Comparison of ENCODE assay signal across 9 mouse cellular contexts in genomic region chr7:64497438-64497837, GRCm38 (mm10). TPM values are rescaled to one million over a fixed set of nuclear protein-coding genes. Genes with fewer than 3 reads are reported as not detected.
DNase-seq lines count a peak whose midpoint lies in the region; ATAC-seq and TF ChIP-seq lines count a peak whose summit lies in the region.
"Had no signal": no experiment of that assay in that cellular context is flagged by ENCODE, and none has a peak within 500 bp of the region (broad histone marks: within the 10 kb centered on the region; RNA-seq: fewer than 3 reads in every experiment).

No protein-coding gene starts in this region.

- no peak for TF ChIP-seq POLR2A in small intestine, adult 2 months (IDR thresholded peaks at IDR 0.05; ENCODE audit: low read depth, low read length)

- peak; percentile 57 for DNase-seq in heart, adult 11 months
- DNase-seq in heart, adult 9 months (ENCODE audit: low spot score in 2 of 2): no peak
- DNase-seq in neural tube, embryonic 10.5 days (ENCODE audit: extremely low spot score, low spot score): peak; percentile 34
- peak; percentile 40 for DNase-seq in embryo, embryonic 11 days
- DNase-seq in adrenal gland, postnatal 25 days: no peak
- no peak for DNase-seq in heart, postnatal 36 days

- no peak overlapping the region for H3K27ac ChIP-seq in neural tube, embryonic 15.5 days (replicated peaks)
- H3K27ac ChIP-seq in small intestine, adult 2 months (ENCODE audit: insufficient read depth, low read depth, low read length): no peak overlapping the region
- H3K27ac ChIP-seq: heart, embryonic 13.5 days had no signal

- no peaks in the 10 kb centered on the region for H3K27me3 ChIP-seq in neural tube, embryonic 15.5 days (replicated peaks)
- peaks cover 8% of the 10 kb centered on the region for H3K27me3 ChIP-seq in small intestine, adult 2 months (ENCODE audit: control insufficient read depth, insufficient read depth, low read length)

- H3K4me1 ChIP-seq in neural tube, embryonic 15.5 days: peaks cover 7% of the 10 kb centered on the region; the same call in 1 of the 2 replicates
- H3K4me1 ChIP-seq in small intestine, adult 2 months (ENCODE audit: control insufficient read depth, insufficient read depth, insufficient read length, low read length): no peaks in the 10 kb centered on the region

- no peak overlapping the region for H3K9ac ChIP-seq in neural tube, embryonic 15.5 days (replicated peaks)
- H3K9ac ChIP-seq: heart, embryonic 13.5 days had no signal

- 34% methylated on average over 10 of the region's 10 CpGs for WGBS in neural tube, embryonic 15.5 days
- WGBS in small intestine, adult 2 months: 38% methylated on average over 10 of the region's 10 CpGs

- ATAC-seq in neural tube, embryonic 15.5 days (ENCODE audit: low FRiP score): no peak

- intact Hi-C loops in heart, postnatal 36 days (cut with DNase I): loop anchor here (5.0 kb wide), 1 partner anchor 35 kb away; no protein-coding TSS in a partner anchor

- no peak overlapping the region for H3K4me2 ChIP-seq in neural tube, embryonic 15.5 days
- H3K4me2 ChIP-seq: heart, embryonic 13.5 days had no signal

- no peaks in the 10 kb centered on the region for H3K36me3 ChIP-seq in neural tube, embryonic 15.5 days
- H3K36me3 ChIP-seq in small intestine, adult 2 months (ENCODE audit: control insufficient read depth, insufficient read depth, low read length): no peaks in the 10 kb centered on the region
- H3K36me3 ChIP-seq: heart, embryonic 13.5 days had no signal

- peak; percentile 12; the same call in 1 of the 2 replicates for TF ChIP-seq CTCF in small intestine, adult 2 months (IDR thresholded peaks at IDR 0.05; ENCODE audit: extremely low read depth, insufficient read length, insufficient replicate concordance, low read depth, low read length)

- H3K9me3 ChIP-seq in neural tube, embryonic 15.5 days (replicated peaks): no peaks in the 10 kb centered on the region

- no peak overlapping the region for H3K4me3 ChIP-seq in neural tube, embryonic 15.5 days (replicated peaks)
- H3K4me3 ChIP-seq in small intestine, adult 2 months (ENCODE audit: low read depth, low read length): no peak overlapping the region
- H3K4me3 ChIP-seq: heart, embryonic 13.5 days had no signal

RNA-seq across cellular contexts. Expression of gene Apba2, which starts 4.1 kb away (rescaled TPM):
- 144 and 178 TPM in 2 replicates for polyA plus RNA-seq in neural tube, embryonic 15.5 days (2015; fragmentation: Nextera tagmentation; extraction: Ambion mirVana)
- 0.99 and 3.0 TPM in 2 replicates for polyA plus RNA-seq in small intestine, adult 2 months (2012; rRNA removed)
- not detected in 2 replicates for total RNA-seq in adrenal gland, postnatal 25 days (2021)
- total RNA-seq in heart, postnatal 36 days (2021): under 1 TPM; 0.51 to 0.94 TPM

Comparison
In these comparisons a context has a peak if more than half of its experiments do, and no peak if none do; other contexts are left out.
1. DNase-seq: peak in heart, adult 11 months (single experiment), neural tube, embryonic 10.5 days (single experiment) and embryo, embryonic 11 days (single experiment); none in heart, adult 9 months (0 of 2), adrenal gland, postnatal 25 days (single experiment) and heart, postnatal 36 days (0 of 2).